Mouse (Mus musculus) kidney, embryonic 16.5 days (tissue): ENCODE data around the gene Ptpro. TPM values are rescaled to one million over a fixed set of nuclear protein-coding genes. Genes with fewer than 3 reads are reported as not detected.
"Not testable (repeated sequence)": the region's sequence is repeated elsewhere in the genome, so short reads cannot be mapped to it uniquely, and the experiment has no call there.

Experiments used
- ATAC-seq: fragments of 200-750 bp; cut with Nextera tagmentation; 2 replicates; pipeline ENCODE4 v1.8.0; 2017; ENCODE audit warnings: moderate TSS enrichment; ENCODE audit not compliant: low FRiP score, low TSS enrichment
- H3K27ac ChIP-seq: fragments of 300-500 bp; sonication (generic); 2 replicates; pipeline ENCODE4 v1.5.1; 2014; ENCODE audit warnings: low read length
- H3K27me3 ChIP-seq: fragments of 300-500 bp; sonication (generic); 2 replicates; pipeline ENCODE4 v1.6.1; 2014; ENCODE audit warnings: low read length, control low read depth, mixed read lengths; ENCODE audit not compliant: insufficient read depth
- H3K36me3 ChIP-seq: fragments of 300-500 bp; sonication (generic); 2 replicates; pipeline ENCODE4 v1.6.1; 2014; ENCODE audit warnings: low read length, control low read depth, mixed read lengths; ENCODE audit not compliant: insufficient read depth
- H3K4me1 ChIP-seq: fragments of 300-500 bp; sonication (generic); 2 replicates; pipeline ENCODE4 v1.6.1; 2014; ENCODE audit warnings: low read length, control low read depth, mixed read lengths; ENCODE audit not compliant: insufficient read depth
- H3K4me2 ChIP-seq: fragments of 300-500 bp; sonication (generic); replicated peaks from 2 replicates; pipeline ENCODE4 v1.6.1; 2014; ENCODE audit warnings: low read depth, low read length
- H3K4me3 ChIP-seq: fragments of 300-500 bp; sonication (generic); 2 replicates; pipeline ENCODE4 v1.5.1; 2014; ENCODE audit warnings: mild to moderate bottlenecking, low read length
- H3K9ac ChIP-seq: fragments of 300-500 bp; sonication (generic); replicated peaks from 2 replicates; pipeline ENCODE4 v1.6.1; 2014; ENCODE audit warnings: low read length
- H3K9me3 ChIP-seq: fragments of 300-500 bp; sonication (generic); 2 replicates; pipeline ENCODE4 v1.6.1; 2016; ENCODE audit warnings: low read length, control low read depth
- WGBS: fragments of 180-500 bp; shearing (Covaris S2); extraction: QIAGEN DNeasy Blood & Tissue Kit; methylation state at CpG from one replicate; pipeline ENCODE4 v1.1.7; 2014; 5-methylcytosine and 5-hydroxymethylcytosine counted together
- polyA plus RNA-seq: library from polyadenylated mRNA; unstranded; fragments of >200 nt; fragmentation: Nextera tagmentation; extraction: Ambion mirVana; gene quantifications from 2 replicates; pipeline ENCODE4 v1.2.1, GENCODE M21; 2015

The Ptpro gene
- polyA plus RNA-seq, 1 experiment from 2014 or later = 21.7 TPM

DNA sequence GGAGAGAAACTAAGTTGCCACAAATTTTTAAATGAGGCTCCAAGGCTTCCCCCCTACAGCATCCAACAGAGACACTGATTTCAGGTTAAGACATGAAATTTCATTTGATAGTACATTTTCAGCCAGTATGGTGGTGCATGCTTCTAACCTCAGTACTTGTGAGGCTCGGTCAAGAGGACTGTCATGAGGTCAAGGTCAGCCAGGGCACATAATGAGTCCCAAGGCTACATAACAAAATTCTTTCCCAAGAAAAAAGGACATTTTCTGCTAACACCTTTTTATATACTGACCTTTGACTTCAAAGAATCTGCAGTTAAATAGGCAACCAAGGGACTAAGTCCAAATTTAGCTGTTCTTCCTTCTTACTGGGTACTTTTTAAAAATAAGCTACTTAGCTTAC lies 221.3 kb downstream of the Ptpro start:
- Histone ChIP-seq H3K4me3 (no peak overlapping the region), H3K9ac (no peak overlapping the region), H3K4me2 (no peak overlapping the region), H3K27me3 (no peaks in the 10 kb centered on the region), H3K9me3 (peaks cover 11% of the 10 kb centered on the region), H3K27ac (no peak overlapping the region), H3K4me1 (peaks cover 5% of the 10 kb centered on the region; the same call in 1 of the 2 replicates), H3K36me3 (peaks cover 6% of the 10 kb centered on the region)
- no peak for ATAC-seq
- 70% methylated on average over 1 of the region's 1 CpGs for whole genome bisulfite sequencing

DNA sequence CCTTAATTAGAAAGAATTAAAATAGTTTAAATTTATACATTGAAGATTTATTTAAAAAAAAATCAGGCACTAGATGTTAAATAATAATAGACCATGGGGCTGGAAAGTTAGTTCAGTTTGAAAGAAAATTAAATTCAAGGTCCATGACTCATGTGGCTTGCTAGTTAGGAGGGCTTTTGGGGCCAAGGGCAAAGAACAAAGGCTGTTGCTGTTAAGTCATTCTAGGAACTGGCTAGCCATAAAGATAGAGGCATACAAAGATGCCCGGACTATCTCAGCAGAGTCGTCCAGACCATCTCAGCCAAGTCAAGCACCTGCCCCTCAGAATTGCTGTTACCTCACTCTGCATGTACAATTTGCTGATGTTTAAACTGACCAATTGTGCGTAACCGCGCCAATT lies 223.6 kb downstream of the Ptpro start:
- H3K9me3 ChIP-seq = peaks cover 11% of the 10 kb centered on the region
- not testable (repeated sequence) for H3K27ac ChIP-seq, H3K4me2 ChIP-seq, H3K9ac ChIP-seq, H3K4me3 ChIP-seq, ATAC-seq, H3K27me3 ChIP-seq, H3K4me1 ChIP-seq
- H3K36me3 ChIP-seq = peaks cover 11% of the 10 kb centered on the region
- 95% methylated on average over 5 of the region's 5 CpGs for WGBS

- H3K36me3 ChIP-seq = peaks cover 10% of the 10 kb centered on the region; the same call in 1 of the 2 replicates
- no peak overlapping the region for H3K27ac ChIP-seq
- 86% methylated on average over 7 of the region's 7 CpGs for WGBS
- H3K4me3 ChIP-seq = no peak overlapping the region
- H3K27me3 ChIP-seq = no peaks in the 10 kb centered on the region
- H3K9ac ChIP-seq = no peak overlapping the region
- H3K9me3 ChIP-seq = no peaks in the 10 kb centered on the region
- no peak for ATAC-seq
- no peak overlapping the region for H3K4me2 ChIP-seq
- 0 out of 2 replicates have a peak, but pooled peaks cover 3% of the 10 kb centered on the region for H3K4me1 ChIP-seq
Measured at GRCm38 (mm10) chr6:137482891-137483290, 230.8 kb downstream of the Ptpro start.

DNA sequence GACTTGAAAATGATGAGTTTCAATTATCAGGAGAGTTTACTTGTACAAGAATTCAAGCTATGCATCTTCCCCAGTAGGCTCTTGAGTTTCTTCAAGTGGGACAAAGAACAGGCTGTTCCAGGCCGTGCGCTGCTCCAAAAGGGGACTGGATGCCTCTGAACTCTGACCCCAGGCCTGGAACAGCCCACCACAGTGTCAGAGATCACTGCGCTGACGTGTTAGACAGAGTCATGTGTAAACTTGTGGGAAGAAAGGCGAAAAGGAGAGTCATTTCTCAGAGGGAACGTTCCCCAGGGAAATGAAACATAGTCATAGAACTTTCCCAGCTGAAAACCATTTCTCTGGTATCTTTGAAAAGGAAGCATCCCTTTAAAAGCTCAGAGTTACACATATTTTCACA lies 235.3 kb downstream of the Ptpro start:
- Histone ChIP-seq H3K4me2 (no peak overlapping the region), H3K4me3 (no peak overlapping the region), H3K27ac (no peak overlapping the region), H3K27me3 (no peaks in the 10 kb centered on the region), H3K4me1 (0 out of 2 replicates have a peak, but pooled peaks cover 3% of the 10 kb centered on the region), H3K9ac (no peak overlapping the region), H3K36me3 (no peaks in the 10 kb centered on the region), H3K9me3 (no peaks in the 10 kb centered on the region)
- WGBS = 48% methylated on average over 6 of the region's 6 CpGs
- peak; percentile 69; the same call in 1 of the 2 replicates for ATAC-seq

DNA sequence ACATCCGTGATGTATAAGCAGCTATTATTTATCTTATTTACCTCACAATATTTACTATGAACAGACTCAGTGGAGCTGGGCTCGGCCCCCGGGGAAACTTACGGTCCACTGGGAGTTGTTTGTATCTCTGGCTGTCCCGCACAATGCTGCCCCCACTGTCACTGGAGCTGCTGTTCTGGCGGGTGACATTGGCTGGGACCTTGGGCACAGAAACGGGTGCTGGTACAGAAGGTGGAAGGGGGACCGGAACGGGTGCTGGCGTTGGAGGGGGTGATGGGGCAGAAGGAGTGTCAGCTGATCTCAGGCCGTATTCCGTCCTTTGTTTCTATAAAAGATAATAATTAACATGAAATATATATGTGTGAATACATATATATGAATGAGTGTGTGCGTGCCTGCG lies 238.0 kb downstream of the Ptpro start:
- H3K27ac ChIP-seq = no peak overlapping the region
- H3K27me3 ChIP-seq = no peaks in the 10 kb centered on the region
- no peak for ATAC-seq
- no peaks in the 10 kb centered on the region for H3K9me3 ChIP-seq
- H3K36me3 ChIP-seq = no peaks in the 10 kb centered on the region
- 0 out of 2 replicates have a peak, but pooled peaks cover 3% of the 10 kb centered on the region for H3K4me1 ChIP-seq
- H3K4me3 ChIP-seq = no peak overlapping the region
- 89% methylated on average over 14 of the region's 14 CpGs for WGBS
- no peak overlapping the region for H3K4me2 ChIP-seq
- no peak overlapping the region for H3K9ac ChIP-seq

DNA sequence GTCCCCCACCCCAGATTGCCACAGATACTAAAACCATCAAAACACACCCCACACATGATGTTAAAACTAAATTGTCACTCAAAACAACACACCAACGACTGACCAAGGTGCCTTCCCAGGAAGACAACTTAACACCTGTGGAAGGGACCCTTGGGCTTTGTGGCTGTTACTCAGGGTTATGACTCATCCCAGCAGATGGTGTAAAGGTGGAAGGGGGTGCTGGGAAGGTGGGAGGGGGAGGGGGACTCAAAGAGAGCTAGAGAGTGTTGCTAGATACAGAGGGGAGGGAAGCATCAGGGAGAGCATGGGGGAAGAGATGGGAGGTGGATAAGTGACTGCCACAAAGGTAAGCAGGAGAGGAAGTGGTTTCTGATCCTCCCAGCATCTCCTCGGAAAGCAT lies 239.5 kb downstream of the Ptpro start:
- WGBS = 56% methylated on average over 2 of the region's 2 CpGs
- no peak for ATAC-seq
- no peaks in the 10 kb centered on the region for H3K36me3 ChIP-seq

DNA sequence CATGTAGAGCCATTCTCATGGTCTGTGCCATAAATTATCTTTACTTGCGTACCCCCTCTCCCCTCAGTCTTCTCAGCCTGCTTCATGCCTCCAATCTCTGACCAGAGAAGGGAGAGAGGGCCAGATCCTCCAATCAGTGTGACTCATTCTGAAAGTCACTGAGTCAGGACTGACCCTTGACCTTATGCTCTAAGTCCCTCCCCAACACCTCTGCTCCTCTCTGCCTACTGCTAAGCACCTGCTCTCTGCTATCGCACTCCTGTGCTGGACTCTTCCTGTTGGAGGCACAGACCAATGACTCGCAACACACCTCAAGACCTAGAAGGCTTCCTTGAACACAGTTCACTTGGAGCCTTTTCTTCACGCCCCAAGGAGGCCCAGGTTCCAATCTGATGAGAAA lies 240.5 kb downstream of the Ptpro start:
- Histone ChIP-seq H3K36me3 (no peaks in the 10 kb centered on the region), H3K9me3 (no peaks in the 10 kb centered on the region), H3K9ac (no peak overlapping the region), H3K27me3 (no peaks in the 10 kb centered on the region), H3K4me1 (no peaks in the 10 kb centered on the region), H3K27ac (no peak overlapping the region), H3K4me3 (no peak overlapping the region), H3K4me2 (no peak overlapping the region)
- WGBS = 86% methylated on average over 4 of the region's 4 CpGs
- ATAC-seq = peak; percentile 46; the same call in 1 of the 2 replicates

More for the DNA sequence above, 239.5 kb downstream of the Ptpro start:
- Histone ChIP-seq H3K4me2 (no peak overlapping the region), H3K27me3 (no peaks in the 10 kb centered on the region), H3K4me1 (0 out of 2 replicates have a peak, but pooled peaks cover 3% of the 10 kb centered on the region), H3K9me3 (no peaks in the 10 kb centered on the region), H3K27ac (no peak overlapping the region), H3K4me3 (no peak overlapping the region), H3K9ac (no peak overlapping the region)

DNA sequence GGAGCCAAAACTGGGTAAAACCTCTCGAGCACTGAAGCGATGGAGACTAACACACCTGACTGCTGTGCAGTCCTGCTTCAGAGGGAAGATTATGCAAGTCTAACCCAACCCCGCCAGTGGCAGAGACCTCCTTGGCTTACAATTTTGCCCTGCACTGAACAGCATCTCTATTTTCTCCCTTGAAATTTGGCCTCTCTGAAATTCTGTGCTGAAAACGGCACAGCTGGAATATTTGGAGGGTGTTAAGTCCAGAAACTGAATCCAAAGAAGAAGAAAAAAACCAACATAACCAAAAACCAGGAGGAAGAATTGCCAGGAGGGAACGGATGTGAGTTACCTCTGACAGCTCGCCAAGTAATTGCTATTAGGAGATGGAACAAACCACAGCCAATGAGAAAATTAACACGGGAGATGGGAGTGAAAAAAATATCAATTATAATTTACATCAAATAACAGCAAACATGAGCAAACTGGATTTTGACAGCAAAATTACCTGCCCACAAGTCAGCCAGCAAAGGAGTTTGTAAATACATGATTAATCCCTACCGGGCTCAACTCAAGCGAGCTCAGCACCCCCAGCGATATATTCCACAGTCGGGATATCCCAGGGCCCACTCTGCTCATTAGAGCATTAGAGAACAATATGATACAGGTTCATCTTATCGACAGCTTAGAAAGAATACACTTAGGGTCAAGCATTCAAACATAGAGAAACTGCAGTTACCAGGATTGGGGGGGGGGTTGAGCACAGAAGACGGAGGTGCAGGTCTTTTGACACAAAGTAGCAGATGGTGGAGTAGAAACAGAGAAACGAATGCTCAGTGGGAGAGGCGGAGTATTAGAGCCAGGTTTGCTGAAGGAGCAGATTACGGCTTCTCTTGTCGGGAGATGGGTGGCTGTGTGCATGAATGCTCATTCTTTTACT lies 241.4 kb downstream of the Ptpro start:
- WGBS = 88% methylated on average over 17 of the region's 17 CpGs
- H3K36me3 ChIP-seq = no peaks in the 10 kb centered on the region
- no peak overlapping the region for H3K4me2 ChIP-seq
- H3K27me3 ChIP-seq = no peaks in the 10 kb centered on the region
- no peaks in the 10 kb centered on the region for H3K4me1 ChIP-seq
- no peak overlapping the region for H3K4me3 ChIP-seq
- H3K9ac ChIP-seq = no peak overlapping the region
- H3K9me3 ChIP-seq = no peaks in the 10 kb centered on the region
- no peak overlapping the region for H3K27ac ChIP-seq
- ATAC-seq = no peak

GRCm38 (mm10) chr6:137494136-137494475 lies 242.0 kb downstream of the Ptpro start:
- Histone ChIP-seq H3K36me3 (no peaks in the 10 kb centered on the region), H3K4me1 (no peaks in the 10 kb centered on the region), H3K4me3 (no peak overlapping the region), H3K27me3 (no peaks in the 10 kb centered on the region), H3K27ac (no peak overlapping the region), H3K4me2 (no peak overlapping the region), H3K9me3 (no peaks in the 10 kb centered on the region), H3K9ac (no peak overlapping the region)
- no peak for ATAC-seq

- no peak overlapping the region for H3K4me3 ChIP-seq
- ATAC-seq = no peak
- H3K36me3 ChIP-seq = no peaks in the 10 kb centered on the region
- H3K27ac ChIP-seq = no peak overlapping the region
- WGBS = 78% methylated on average over 1 of the region's 1 CpGs
- no peak overlapping the region for H3K9ac ChIP-seq
- no peaks in the 10 kb centered on the region for H3K27me3 ChIP-seq
- no peaks in the 10 kb centered on the region for H3K9me3 ChIP-seq
- H3K4me2 ChIP-seq = no peak overlapping the region
- H3K4me1 ChIP-seq = no peaks in the 10 kb centered on the region
Measured at GRCm38 (mm10) chr6:137494801-137495200, 242.7 kb downstream of the Ptpro start.
